Mouse (Mus musculus) embryonic facial prominence, embryonic 11.5 days (tissue): ENCODE measurements around the gene 6430531B16Rik. TPM values are rescaled to one million over a fixed set of nuclear protein-coding genes. Genes with fewer than 3 reads are reported as not detected.

Experiments
- microRNA counts: library from miRNA; unstranded; fragments of <30 nt; microRNA quantifications from one replicate; lab custom pipeline; 2016
- microRNA-seq: library from miRNA; unstranded; fragments of <30 nt; microRNA quantifications from one replicate; pipeline ENCODE4, GENCODE M21; 2016; ENCODE audit warnings: borderline number of aligned reads
- polyA plus RNA-seq: library from polyadenylated mRNA; unstranded; fragments of >200 nt; fragmentation: Nextera tagmentation; extraction: Ambion mirVana; gene quantifications from 2 replicates; pipeline ENCODE4 v1.2.1, GENCODE M21; 2014

The 6430531B16Rik gene
- polyA plus RNA-seq, 1 experiment from 2014 or later, result 0.36 TPM

MicroRNAs within 50 kb of the gene (microRNA counts, 519-probe panel; counts per million panel counts)
- microRNA mmu-miR-202-3p (lab: Ali Mortazavi, UCI) (1,611 counts per million, percentile 9 among the panel's probes with 10 or more counts), microRNA mmu-miR-202-5p (lab: Ali Mortazavi, UCI) (1,951 counts per million, percentile 12 among the panel's probes with 10 or more counts)

Small RNA genes within 50 kb of the gene (microRNA-seq; reads per million reads assigned to microRNA genes)
- not detected for gene Mir202
- not detected for gene Mir7062
- not detected for gene mmu-mir-7686

Other genes starting within 250 kb of the 6430531B16Rik start
- 0.87 and 1.6 TPM in 2 replicates for gene Adgra1, start 144.6 kb downstream of the 6430531B16Rik start, polyA plus RNA-seq
- gene Kndc1, start 84.1 kb downstream of the 6430531B16Rik start, polyA plus RNA-seq, result 0.21 and 0.24 TPM in 2 replicates
- gene Utf1, start 35.0 kb downstream of the 6430531B16Rik start, polyA plus RNA-seq, result 0.29 TPM in 1 of 2 replicates, not detected in the other
- gene Adam8, start 13.8 kb upstream of the 6430531B16Rik start, polyA plus RNA-seq, result 1.2 and 1.7 TPM in 2 replicates
- 37.1 and 37.5 TPM in 2 replicates for gene Zfp511, start 57.6 kb upstream of the 6430531B16Rik start, polyA plus RNA-seq
- 74.8 and 75.7 TPM in 2 replicates for gene Tubgcp2, start 57.9 kb upstream of the 6430531B16Rik start, polyA plus RNA-seq
- gene Msx3, start 70.3 kb upstream of the 6430531B16Rik start, polyA plus RNA-seq, result 2.5 and 3.9 TPM in 2 replicates
- gene Caly, start 103.8 kb upstream of the 6430531B16Rik start, polyA plus RNA-seq, result 1.6 and 2.7 TPM in 2 replicates
- not detected in 2 replicates for gene Prap1, start 114.6 kb upstream of the 6430531B16Rik start, polyA plus RNA-seq
- 24.2 and 24.4 TPM in 2 replicates for gene Fuom, start 123.7 kb upstream of the 6430531B16Rik start, polyA plus RNA-seq
- gene Paox, start 137.0 kb upstream of the 6430531B16Rik start, polyA plus RNA-seq, result 19.0 and 21.7 TPM in 2 replicates
- gene Echs1, start 137.7 kb upstream of the 6430531B16Rik start, polyA plus RNA-seq, result 211 and 221 TPM in 2 replicates
- 22.5 and 23.1 TPM in 2 replicates for gene Mtg1, start 158.8 kb upstream of the 6430531B16Rik start, polyA plus RNA-seq
- 0.34 and 0.84 TPM in 2 replicates for gene Sprn, start 176.1 kb upstream of the 6430531B16Rik start, polyA plus RNA-seq
- gene Olfr522, start 186.0 kb upstream of the 6430531B16Rik start, polyA plus RNA-seq, result not detected in 2 replicates
- not detected in 2 replicates for gene Olfr523, start 194.5 kb upstream of the 6430531B16Rik start, polyA plus RNA-seq
- not detected in 2 replicates for gene Olfr524, start 227.2 kb upstream of the 6430531B16Rik start, polyA plus RNA-seq
- gene Cd163l1, start 239.5 kb upstream of the 6430531B16Rik start, polyA plus RNA-seq, result not detected in 2 replicates